ENCODE assay signal across 11 mouse cellular contexts in the genomic region with DNA sequence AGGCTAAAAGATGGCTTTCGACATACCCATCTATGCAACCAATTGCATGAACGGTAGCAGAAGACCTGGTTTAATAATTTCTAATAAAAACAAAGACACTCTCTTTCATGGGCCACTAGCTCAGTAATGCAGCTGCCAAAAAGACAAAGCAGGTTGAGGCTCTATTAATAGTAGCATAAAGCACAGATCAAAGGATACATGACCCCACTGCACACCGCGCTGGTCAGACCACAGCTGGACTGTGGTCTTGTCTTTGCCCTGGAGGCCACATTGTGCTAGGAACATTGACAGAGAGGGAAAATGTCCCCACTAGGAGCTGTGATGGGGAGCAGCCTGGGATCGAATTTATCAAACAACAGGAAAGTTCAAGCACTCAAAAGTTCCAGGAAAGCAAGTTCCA.
"Had no signal": no experiment of that assay in that cellular context is flagged by ENCODE, and none has a peak within 500 bp of the region (broad histone marks: within the 10 kb centered on the region; RNA-seq: fewer than 3 reads in every experiment).

No protein-coding gene starts in this region.

- ATAC-seq: hindbrain, postnatal 0 days; liver, embryonic 12.5 days; midbrain, embryonic 15.5 days had no signal

- H3K27ac ChIP-seq: hindbrain, postnatal 0 days; left cerebral cortex, adult 2 months; limb, embryonic 15.5 days; liver, embryonic 12.5 days; midbrain, embryonic 15.5 days; neural tube, embryonic 12.5 days had no signal

- H3K27me3 ChIP-seq: limb, embryonic 15.5 days; liver, embryonic 12.5 days; midbrain, embryonic 15.5 days; neural tube, embryonic 12.5 days had no signal

- H3K4me3 ChIP-seq: left cerebral cortex, adult 2 months; limb, embryonic 15.5 days; liver, embryonic 12.5 days; midbrain, embryonic 15.5 days; neural tube, embryonic 12.5 days had no signal

- H3K9me3 ChIP-seq: limb, embryonic 15.5 days; liver, embryonic 12.5 days; midbrain, embryonic 15.5 days; neural tube, embryonic 12.5 days had no signal

- H3K36me3 ChIP-seq: limb, embryonic 15.5 days; liver, embryonic 12.5 days; midbrain, embryonic 15.5 days; neural tube, embryonic 12.5 days had no signal

- H3K4me2 ChIP-seq: limb, embryonic 15.5 days; liver, embryonic 12.5 days; lung, embryonic 14.5 days; midbrain, embryonic 11.5 days; midbrain, embryonic 15.5 days; neural tube, embryonic 12.5 days had no signal

- H3K9ac ChIP-seq: limb, embryonic 15.5 days; liver, embryonic 12.5 days; lung, embryonic 14.5 days; midbrain, embryonic 15.5 days; neural tube, embryonic 12.5 days had no signal

- H3K4me1 ChIP-seq: limb, embryonic 15.5 days; liver, embryonic 12.5 days; midbrain, embryonic 15.5 days; neural tube, embryonic 12.5 days had no signal

- DNase-seq: lung, postnatal 10 days; lung, postnatal 4 days; right cerebral cortex, postnatal 14 days had no signal
